Mouse (Mus musculus) MEL (cell line): ENCODE measurements around the gene Tdrkh.

Experiments
- CTCF ChIP-seq, 3 experiments: IDR thresholded peaks in 2 of 3; conservative IDR thresholded peaks in 1 of 3; 2 replicates each; pipeline ENCODE4 v1.5.1; 2011 to 2012; ENCODE audit warnings: low read length in 3 of 3, low read depth in 2 of 3, mild to moderate bottlenecking in 2 of 3, improper control_type of control experiment in 1 of 3, inconsistent platforms in 1 of 3, mixed read lengths in 1 of 3, moderate library complexity in 1 of 3; ENCODE audit not compliant: control insufficient read depth in 1 of 3, insufficient read depth in 1 of 3, poor library complexity in 1 of 3, severe bottlenecking in 1 of 3
- MAX ChIP-seq: IDR thresholded peaks from 2 replicates; pipeline ENCODE4 v1.6.1; 2011; ENCODE audit warnings: low read length, improper control_type of control experiment

GRCm38 (mm10) chr3:94375146-94375545 is 37.9 kb upstream of the Tdrkh start:
- TF ChIP-seq CTCF (IDR thresholded peaks at IDR 0.05 in 2 of 3, conservative IDR thresholded peaks at IDR 0.05 in 1 of 3; ENCODE audit: control insufficient read depth in 1 of 3, insufficient read depth in 1 of 3, low read depth in 2 of 3, low read length in 3 of 3, poor library complexity in 1 of 3, severe bottlenecking in 1 of 3) (no peak), MAX (no peak)
